Mouse (Mus musculus) heart, embryonic 14.5 days (tissue): ENCODE measurements around the gene Ctnnd2. TPM values are rescaled to one million over a fixed set of nuclear protein-coding genes. Genes with fewer than 3 reads are reported as not detected.

Experiments used
- ATAC-seq: fragments of 200-750 bp; cut with Nextera tagmentation; 2 replicates; pipeline ENCODE4 v1.8.0; 2017; ENCODE audit warnings: low read depth, moderate TSS enrichment; ENCODE audit not compliant: insufficient number of reproducible peaks, insufficient read depth, low FRiP score
- H3K27ac ChIP-seq, 2 experiments: fragments of 200-500 bp in 1 of 2; fragments of 300-500 bp in 1 of 2; sonication (generic) in 1 of 2; replicated peaks in 1 of 2; 2 replicates each; pipeline ENCODE4 v1.5.1; 2012 to 2014; ENCODE audit warnings: low read depth in 2 of 2, low read length in 2 of 2, control low read depth in 1 of 2, mild to moderate bottlenecking in 1 of 2, mixed read lengths in 1 of 2; ENCODE audit not compliant: control insufficient read depth in 1 of 2, insufficient read depth in 1 of 2
- H3K27me3 ChIP-seq: fragments of 300-500 bp; sonication (generic); 2 replicates; pipeline ENCODE4 v1.6.1; 2014; ENCODE audit warnings: mild to moderate bottlenecking, low read length, control low read depth; ENCODE audit not compliant: control insufficient read depth, insufficient read depth
- H3K36me3 ChIP-seq: fragments of 300-500 bp; sonication (generic); 2 replicates; pipeline ENCODE4 v1.6.1; 2014; ENCODE audit warnings: mild to moderate bottlenecking, control low read depth, low read length, mixed read lengths; ENCODE audit not compliant: control insufficient read depth, insufficient read depth
- H3K4me1 ChIP-seq, 2 experiments: fragments of 200-500 bp in 1 of 2; fragments of 300-500 bp in 1 of 2; sonication (generic) in 1 of 2; 2 replicates each; pipeline ENCODE4 v1.6.1; 2012 to 2014; ENCODE audit warnings: low read length in 2 of 2, control low read depth in 1 of 2, mixed read lengths in 1 of 2; ENCODE audit not compliant: control insufficient read depth in 2 of 2, insufficient read depth in 2 of 2
- H3K4me2 ChIP-seq: fragments of 300-500 bp; sonication (generic); 2 replicates; pipeline ENCODE4 v1.6.1; 2014; ENCODE audit warnings: mild to moderate bottlenecking, low read length
- H3K4me3 ChIP-seq, 2 experiments: fragments of 200-500 bp in 1 of 2; fragments of 300-500 bp in 1 of 2; sonication (generic) in 1 of 2; 2 replicates each; pipeline ENCODE4 v1.5.1; 2012 to 2014; ENCODE audit warnings: low read length in 2 of 2, mild to moderate bottlenecking in 2 of 2, control low read depth in 1 of 2, low read depth in 1 of 2, moderate library complexity in 1 of 2; ENCODE audit not compliant: control insufficient read depth in 1 of 2, insufficient read depth in 1 of 2
- H3K9ac ChIP-seq: fragments of 300-500 bp; sonication (generic); 2 replicates; pipeline ENCODE4 v1.6.1; 2014; ENCODE audit warnings: mild to moderate bottlenecking, low read length
- H3K9me3 ChIP-seq: fragments of 300-500 bp; sonication (generic); 2 replicates; pipeline ENCODE4 v1.6.1; 2016; ENCODE audit warnings: low read length, control low read depth; ENCODE audit not compliant: control insufficient read depth
- WGBS: fragments of 180-500 bp; shearing (Covaris S2); extraction: QIAGEN DNeasy Blood & Tissue Kit; methylation state at CpG from one replicate; pipeline ENCODE4 v1.1.7; 2014; 5-methylcytosine and 5-hydroxymethylcytosine counted together
- polyA plus RNA-seq: library from polyadenylated mRNA; unstranded; fragments of >200 nt; fragmentation: Nextera tagmentation; extraction: Ambion mirVana; gene quantifications from 2 replicates; pipeline ENCODE4 v1.2.1, GENCODE M21; 2014

Gene Ctnnd2
- polyA plus RNA-seq, 1 experiment from 2014 or later, result 0.61 TPM

DNA sequence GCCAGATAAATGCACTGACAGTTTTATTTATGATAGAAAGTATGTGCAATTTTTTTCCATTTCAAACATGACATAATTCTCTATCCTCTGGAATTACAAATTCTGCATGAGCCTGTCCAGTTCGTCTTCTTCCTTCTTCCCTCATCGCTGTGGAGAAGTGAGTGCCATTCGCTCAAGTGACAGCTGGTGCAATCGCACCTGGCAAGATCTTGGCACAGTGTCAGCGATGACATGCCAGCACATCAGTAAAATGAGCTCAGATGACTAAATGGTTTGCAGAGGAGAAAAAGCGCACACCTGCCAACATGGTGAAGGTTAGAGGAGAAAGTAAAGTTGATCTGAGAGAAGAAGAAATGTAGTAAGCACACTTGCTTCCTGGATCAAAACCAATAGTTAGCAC, 885.9 kb downstream of the Ctnnd2 start:
- Histone ChIP-seq H3K36me3 (no peaks in the 10 kb centered on the region), H3K27me3 (no peaks in the 10 kb centered on the region), H3K27ac (no peak overlapping the region), H3K9ac (no peak overlapping the region), H3K4me3 (no peak overlapping the region), H3K4me2 (no peak overlapping the region), H3K4me1 (no peaks in the 10 kb centered on the region), H3K9me3 (no peaks in the 10 kb centered on the region)
- WGBS, result 78% methylated on average over 6 of the region's 6 CpGs
- no peak for ATAC-seq

DNA sequence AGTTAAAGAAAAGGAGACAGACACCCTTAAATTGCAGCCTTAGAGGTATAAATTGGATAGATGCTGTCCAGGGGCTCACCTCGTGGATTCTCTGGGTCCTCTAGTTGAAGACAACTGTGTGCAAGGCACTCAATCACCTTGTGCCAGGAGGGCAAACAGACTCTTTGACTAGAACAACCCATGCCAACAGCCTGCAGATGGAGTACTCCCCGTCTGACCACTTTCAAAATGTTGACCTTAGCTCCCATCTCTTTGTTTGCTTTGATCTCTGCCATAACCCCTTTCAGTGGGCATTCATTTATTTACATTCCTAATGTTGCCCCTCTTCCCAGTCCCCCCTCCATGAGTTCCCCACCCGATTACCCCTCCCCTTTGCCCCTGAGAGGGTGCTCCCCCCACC, 891.3 kb downstream of the Ctnnd2 start:
- Histone ChIP-seq H3K4me1 (no peaks in the 10 kb centered on the region), H3K36me3 (no peaks in the 10 kb centered on the region), H3K4me2 (no peak overlapping the region), H3K9ac (no peak overlapping the region), H3K27ac (no peak overlapping the region), H3K27me3 (no peaks in the 10 kb centered on the region), H3K4me3 (no peak overlapping the region), H3K9me3 (no peaks in the 10 kb centered on the region)
- ATAC-seq, result no peak
- 45% methylated on average over 3 of the region's 3 CpGs for WGBS

DNA sequence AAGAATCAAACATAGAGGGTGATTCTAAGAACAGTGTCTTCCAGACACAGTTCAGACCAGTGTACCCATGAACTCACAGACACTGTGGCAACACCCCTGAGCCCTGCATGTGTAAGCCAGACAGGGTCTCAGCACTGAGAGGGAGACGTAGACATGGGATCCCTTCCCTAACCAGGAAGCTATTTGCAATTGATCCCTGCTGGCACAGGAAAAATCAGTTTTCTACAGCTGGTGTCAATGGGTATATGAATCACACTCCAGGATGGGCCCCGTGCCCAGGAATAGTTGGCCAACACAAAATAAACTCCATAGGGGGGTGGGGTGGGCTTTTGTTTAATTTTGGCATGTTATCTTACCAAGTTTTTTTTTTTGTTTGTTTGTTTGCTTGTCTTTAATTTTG, 895.7 kb downstream of the Ctnnd2 start:
- H3K4me2 ChIP-seq, result no peak overlapping the region
- ATAC-seq, result no peak
- WGBS, result 61% methylated on average over 2 of the region's 2 CpGs
- H3K9me3 ChIP-seq, result no peaks in the 10 kb centered on the region
- H3K27me3 ChIP-seq, result no peaks in the 10 kb centered on the region
- no peak overlapping the region for H3K27ac ChIP-seq
- no peaks in the 10 kb centered on the region for H3K36me3 ChIP-seq
- H3K9ac ChIP-seq, result no peak overlapping the region
- no peak overlapping the region for H3K4me3 ChIP-seq
- H3K4me1 ChIP-seq, result no peaks in the 10 kb centered on the region

DNA sequence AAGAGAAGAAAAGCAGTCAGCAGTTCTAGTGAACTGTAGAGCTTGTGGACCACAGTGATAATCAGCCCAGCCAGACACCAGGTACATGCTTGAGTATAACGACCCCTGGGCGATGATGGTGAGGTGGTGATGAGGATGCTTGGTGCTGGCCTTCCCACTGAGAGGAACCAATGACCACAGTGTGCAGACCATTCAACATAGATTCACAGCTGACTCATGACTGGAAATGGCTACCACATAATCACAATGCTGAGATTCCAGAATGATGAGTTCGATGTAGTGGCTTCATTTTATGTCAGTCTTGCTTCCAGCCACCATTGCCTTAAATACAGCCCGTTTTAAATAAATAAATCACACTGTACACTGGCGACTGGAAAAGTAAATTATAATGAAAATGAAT, 897.9 kb downstream of the Ctnnd2 start:
- Histone ChIP-seq H3K4me2 (no peak overlapping the region), H3K36me3 (no peaks in the 10 kb centered on the region), H3K27me3 (no peaks in the 10 kb centered on the region), H3K9ac (no peak overlapping the region), H3K27ac (no peak overlapping the region), H3K4me3 (no peak overlapping the region), H3K9me3 (no peaks in the 10 kb centered on the region), H3K4me1 (no peaks in the 10 kb centered on the region)
- no peak for ATAC-seq
- WGBS, result 76% methylated on average over 5 of the region's 5 CpGs
